Mouse (Mus musculus) limb, embryonic 13.5 days (tissue): ENCODE results near the gene Palmd. TPM values are rescaled to one million over a fixed set of nuclear protein-coding genes. Genes with fewer than 3 reads are reported as not detected.

Experiments used
- ATAC-seq: fragments of 200-750 bp; cut with Nextera tagmentation; 2 replicates; pipeline ENCODE4 v1.8.0; 2017; ENCODE audit warnings: low read depth, moderate number of reproducible peaks, moderate TSS enrichment; ENCODE audit not compliant: low FRiP score
- H3K27ac ChIP-seq: fragments of 300-500 bp; sonication (generic); 2 replicates; pipeline ENCODE4 v1.5.1; 2015; ENCODE audit warnings: inconsistent platforms, mild to moderate bottlenecking, moderate library complexity
- H3K27me3 ChIP-seq: fragments of 300-500 bp; sonication (generic); 2 replicates; pipeline ENCODE4 v1.6.1; 2015; ENCODE audit warnings: mild to moderate bottlenecking, inconsistent platforms
- H3K36me3 ChIP-seq: fragments of 300-500 bp; sonication (generic); 2 replicates; pipeline ENCODE4 v1.6.1; 2015; ENCODE audit warnings: inconsistent platforms, mild to moderate bottlenecking, moderate library complexity
- H3K4me1 ChIP-seq: fragments of 300-500 bp; sonication (generic); 2 replicates; pipeline ENCODE4 v1.6.1; 2015; ENCODE audit warnings: inconsistent platforms
- H3K4me2 ChIP-seq: fragments of 300-500 bp; sonication (generic); replicated peaks from 2 replicates; pipeline ENCODE4 v1.6.1; 2015; ENCODE audit warnings: inconsistent platforms, mild to moderate bottlenecking, moderate library complexity
- H3K4me3 ChIP-seq: fragments of 300-500 bp; sonication (generic); 2 replicates; pipeline ENCODE4 v1.5.1; 2015; ENCODE audit warnings: moderate library complexity, mild to moderate bottlenecking, inconsistent platforms
- H3K9ac ChIP-seq: fragments of 300-500 bp; sonication (generic); 2 replicates; pipeline ENCODE4 v1.6.1; 2015; ENCODE audit warnings: mild to moderate bottlenecking, inconsistent platforms
- H3K9me3 ChIP-seq: fragments of 300-500 bp; sonication (generic); 2 replicates; pipeline ENCODE4 v1.6.1; 2016; ENCODE audit warnings: inconsistent platforms
- WGBS: fragments of 180-500 bp; shearing (Covaris S2); methylation state at CpG from one replicate; pipeline ENCODE4 v1.1.7; 2015; 5-methylcytosine and 5-hydroxymethylcytosine counted together
- polyA plus RNA-seq: library from polyadenylated mRNA; unstranded; fragments of >200 nt; fragmentation: Nextera tagmentation; extraction: Ambion mirVana; gene quantifications from 2 replicates; pipeline ENCODE4 v1.2.1, GENCODE M21; 2015

Palmd gene
- polyA plus RNA-seq, 1 experiment from 2014 or later: 18.3 TPM

DNA sequence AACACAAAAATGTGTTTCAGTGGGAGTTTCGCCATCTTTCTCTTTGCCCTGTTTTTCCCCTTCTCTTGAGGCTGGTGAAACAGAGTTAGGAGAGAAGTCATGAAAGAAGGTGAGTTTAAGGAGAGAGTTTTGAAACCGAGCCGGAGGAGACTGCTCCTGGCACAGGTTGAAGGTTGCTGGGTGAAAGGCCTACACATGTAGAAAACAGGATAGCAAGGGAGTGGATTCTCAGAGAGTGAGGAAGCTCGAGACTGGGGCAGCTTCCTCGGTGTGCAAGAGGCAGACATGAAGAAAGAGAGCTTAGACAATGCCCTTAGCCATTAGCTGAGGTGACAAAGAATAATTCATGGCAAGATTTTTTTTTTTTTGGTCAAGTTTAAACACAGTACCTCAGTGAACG, 15.4 kb downstream of the Palmd start:
- Histone ChIP-seq H3K4me3 (no peak overlapping the region), H3K27me3 (no peaks in the 10 kb centered on the region), H3K9me3 (no peaks in the 10 kb centered on the region), H3K4me2 (no peak overlapping the region), H3K27ac (no peak overlapping the region), H3K4me1 (no peaks in the 10 kb centered on the region), H3K36me3 (no peaks in the 10 kb centered on the region), H3K9ac (no peak overlapping the region)
- WGBS: 86% methylated on average over 6 of the region's 6 CpGs
- no peak for ATAC-seq

DNA sequence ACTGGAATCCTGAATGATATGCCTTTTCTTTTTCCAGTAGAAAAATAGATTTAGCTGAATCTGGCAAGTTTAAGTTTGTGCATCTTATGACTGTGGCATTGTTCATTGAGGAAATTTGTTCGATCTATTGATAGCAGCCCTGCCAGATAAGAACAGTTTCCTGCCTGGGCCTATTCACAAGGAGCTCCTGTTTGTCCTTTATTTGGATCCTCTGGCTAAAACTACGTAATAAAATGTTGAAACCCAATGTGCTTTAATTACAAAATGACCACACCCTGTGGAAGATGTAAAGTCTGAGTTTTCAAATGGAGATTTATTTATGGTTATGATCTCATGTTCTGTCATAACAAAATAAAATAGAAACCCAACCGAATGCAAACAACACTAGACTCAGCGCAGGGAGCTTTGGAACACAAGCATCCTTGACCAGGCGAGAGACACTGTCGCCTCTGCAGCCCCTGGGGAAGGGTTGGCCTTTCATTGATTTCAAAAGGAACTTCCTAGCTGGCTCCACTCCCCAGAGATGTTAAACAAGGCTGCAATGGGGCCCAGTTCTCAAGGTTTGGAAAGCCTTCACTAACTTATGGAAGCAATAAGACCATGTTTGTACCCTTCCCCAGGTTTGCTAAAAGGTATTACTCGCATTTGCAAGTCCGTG, 16.4 kb downstream of the Palmd start:
- no peak overlapping the region for H3K4me3 ChIP-seq
- no peak overlapping the region for H3K4me2 ChIP-seq
- no peaks in the 10 kb centered on the region for H3K9me3 ChIP-seq
- no peaks in the 10 kb centered on the region for H3K27me3 ChIP-seq
- no peaks in the 10 kb centered on the region for H3K4me1 ChIP-seq
- H3K9ac ChIP-seq: no peak overlapping the region
- WGBS: 83% methylated on average over 8 of the region's 8 CpGs
- H3K36me3 ChIP-seq: no peaks in the 10 kb centered on the region
- no peak for ATAC-seq
- H3K27ac ChIP-seq: no peak overlapping the region

DNA sequence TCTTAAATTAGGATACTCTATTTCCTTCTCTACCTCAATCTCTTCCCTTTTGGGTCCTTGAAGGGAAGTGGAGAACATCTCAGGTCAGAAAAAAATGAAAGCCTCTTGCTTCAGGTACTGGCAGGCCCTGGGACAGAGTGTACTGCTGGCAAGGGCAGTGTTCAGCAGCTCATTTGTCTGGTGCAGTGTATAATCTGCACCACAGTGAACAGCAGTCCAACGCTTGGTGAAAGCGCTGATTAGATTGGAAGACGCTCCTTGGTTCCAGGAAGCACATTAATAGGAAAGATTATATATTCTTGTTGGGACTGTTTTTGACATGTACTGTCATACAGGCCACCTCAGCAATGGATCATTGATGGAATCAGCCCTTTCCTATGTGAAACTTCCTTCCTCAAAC, 17.3 kb downstream of the Palmd start:
- no peak overlapping the region for H3K4me2 ChIP-seq
- H3K9ac ChIP-seq: no peak overlapping the region
- H3K9me3 ChIP-seq: no peaks in the 10 kb centered on the region
- 95% methylated on average over 3 of the region's 3 CpGs for WGBS
- no peak for ATAC-seq
- H3K4me3 ChIP-seq: no peak overlapping the region
- no peak overlapping the region for H3K27ac ChIP-seq
- H3K27me3 ChIP-seq: no peaks in the 10 kb centered on the region
- H3K4me1 ChIP-seq: no peaks in the 10 kb centered on the region
- H3K36me3 ChIP-seq: no peaks in the 10 kb centered on the region

DNA sequence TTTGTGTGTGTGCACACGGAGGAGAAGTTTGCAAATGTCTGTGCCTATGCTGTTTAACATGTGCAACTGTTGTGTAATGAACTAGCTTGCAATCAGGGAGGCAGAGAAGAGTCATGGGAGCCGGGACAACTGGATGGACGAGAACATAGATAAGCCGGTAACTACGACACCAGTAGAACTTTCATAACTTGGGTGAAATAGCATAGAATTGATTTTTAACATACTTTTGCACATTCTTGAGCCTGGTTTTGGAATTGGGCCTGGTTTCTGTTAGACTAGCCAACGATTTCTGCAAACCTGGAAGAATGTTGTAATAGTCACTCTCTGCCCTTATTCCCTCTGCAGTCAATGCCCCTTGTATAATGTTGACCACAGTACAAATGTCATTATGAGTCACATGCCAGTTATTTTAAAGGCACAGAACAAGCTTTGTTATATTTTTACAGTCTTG, 18.1 kb downstream of the Palmd start:
- no peaks in the 10 kb centered on the region for H3K36me3 ChIP-seq
- H3K27me3 ChIP-seq: no peaks in the 10 kb centered on the region
- H3K27ac ChIP-seq: no peak overlapping the region
- H3K4me1 ChIP-seq: no peaks in the 10 kb centered on the region
- no peaks in the 10 kb centered on the region for H3K9me3 ChIP-seq
- ATAC-seq: no peak
- H3K4me3 ChIP-seq: no peak overlapping the region
- H3K4me2 ChIP-seq: no peak overlapping the region
- no peak overlapping the region for H3K9ac ChIP-seq
- 82% methylated on average over 6 of the region's 6 CpGs for WGBS

DNA sequence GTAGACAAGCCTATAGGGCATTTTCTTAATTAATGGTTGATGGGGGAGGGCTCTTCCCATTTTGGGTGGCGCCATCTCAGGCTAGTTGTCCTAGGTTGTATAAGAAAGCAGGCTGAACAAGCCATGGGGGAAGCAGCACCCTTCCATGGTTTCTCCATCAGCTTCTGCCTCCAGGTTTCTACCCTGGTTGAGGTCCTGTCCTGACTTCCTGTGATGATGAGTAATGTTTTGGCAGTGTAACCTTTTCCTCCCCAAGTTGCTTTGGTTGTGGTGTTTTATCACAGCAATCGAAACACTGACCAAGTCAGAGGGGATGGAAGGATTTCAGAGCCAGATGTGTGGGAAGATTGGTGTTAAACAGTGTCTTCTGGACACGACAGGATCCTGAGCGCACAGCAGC, 22.3 kb downstream of the Palmd start:
- ATAC-seq: no peak
- Histone ChIP-seq H3K27ac (no peak overlapping the region), H3K4me3 (no peak overlapping the region), H3K27me3 (no peaks in the 10 kb centered on the region), H3K4me2 (no peak overlapping the region), H3K36me3 (no peaks in the 10 kb centered on the region), H3K4me1 (0 out of 2 replicates have a peak, but pooled peaks cover 3% of the 10 kb centered on the region), H3K9me3 (no peaks in the 10 kb centered on the region), H3K9ac (no peak overlapping the region)
- 84% methylated on average over 4 of the region's 4 CpGs for WGBS

DNA sequence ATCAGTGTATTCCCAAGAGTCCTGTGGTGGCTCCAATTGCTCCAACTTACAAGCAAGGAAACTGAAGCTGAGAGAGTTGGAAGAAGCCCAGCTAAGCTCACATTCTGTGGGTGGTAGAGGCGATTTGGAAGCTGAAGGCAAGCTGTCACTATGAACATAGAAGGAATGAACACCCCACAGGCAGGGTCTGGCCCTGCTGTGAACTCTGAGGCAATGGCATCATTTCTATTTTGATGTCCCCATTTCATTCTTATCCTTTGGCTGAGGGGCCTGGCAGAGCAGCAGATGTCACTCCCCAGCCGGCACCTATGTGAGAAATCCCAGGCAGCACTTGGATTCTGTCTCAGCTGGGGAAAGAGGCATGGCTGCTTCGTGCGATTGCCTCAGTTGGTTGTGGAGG, 25.4 kb downstream of the Palmd start:
- Histone ChIP-seq H3K36me3 (no peaks in the 10 kb centered on the region), H3K9me3 (no peaks in the 10 kb centered on the region), H3K4me1 (0 out of 2 replicates have a peak, but pooled peaks cover 6% of the 10 kb centered on the region), H3K4me2 (no peak overlapping the region), H3K9ac (no peak overlapping the region), H3K27me3 (no peaks in the 10 kb centered on the region), H3K27ac (no peak overlapping the region), H3K4me3 (no peak overlapping the region)
- 63% methylated on average over 4 of the region's 4 CpGs for WGBS
- no peak for ATAC-seq

DNA sequence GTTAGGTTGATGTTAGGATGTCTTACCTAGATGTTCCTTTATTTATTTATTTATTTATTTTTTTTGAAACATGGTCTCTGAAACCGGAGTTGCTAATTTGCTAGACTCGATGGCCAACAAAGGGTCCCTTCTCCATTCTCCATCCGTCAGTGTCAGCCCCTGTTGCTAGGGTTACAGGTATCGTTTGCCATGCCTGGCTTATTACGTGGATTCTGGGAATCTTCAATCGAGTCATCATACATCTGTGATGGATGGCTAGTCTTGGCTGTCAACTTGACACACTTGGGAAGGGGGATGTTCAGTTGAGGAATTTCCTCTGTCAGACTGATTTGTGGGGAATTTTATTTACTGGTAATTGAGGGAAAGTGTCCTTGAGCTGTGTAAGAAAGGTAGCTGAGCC, 26.0 kb downstream of the Palmd start:
- WGBS: 74% methylated on average over 6 of the region's 6 CpGs
- Histone ChIP-seq H3K4me1 (0 out of 2 replicates have a peak, but pooled peaks cover 6% of the 10 kb centered on the region), H3K36me3 (no peaks in the 10 kb centered on the region), H3K9ac (no peak overlapping the region), H3K9me3 (no peaks in the 10 kb centered on the region), H3K4me2 (no peak overlapping the region), H3K27me3 (no peaks in the 10 kb centered on the region), H3K27ac (no peak overlapping the region), H3K4me3 (no peak overlapping the region)
- no peak for ATAC-seq

DNA sequence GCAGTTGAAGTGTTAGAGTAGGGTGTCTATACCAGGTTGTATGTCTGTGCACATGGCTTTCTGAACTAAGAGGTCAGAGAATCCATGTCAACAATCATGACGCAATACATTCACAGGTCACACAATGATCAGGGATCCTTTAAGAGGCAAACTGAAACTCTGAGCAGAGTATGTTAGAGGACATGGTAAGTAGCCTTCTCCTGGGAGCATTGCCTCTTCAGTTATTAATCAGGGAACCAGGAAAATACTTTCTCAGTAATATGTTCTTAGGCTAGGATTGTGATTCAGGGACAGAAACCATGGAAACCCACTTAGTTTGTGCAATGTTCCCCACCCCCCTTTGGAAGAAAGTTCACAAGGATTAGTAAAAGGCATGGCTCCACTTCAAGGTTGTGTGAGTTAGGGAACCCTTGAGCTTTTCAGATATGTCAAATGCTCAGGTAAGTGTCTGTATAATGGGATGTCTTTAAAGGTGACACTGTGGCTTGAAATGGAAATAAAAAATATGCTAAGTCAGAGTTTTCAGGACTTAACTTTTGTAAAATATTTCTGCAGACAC, 27.1 kb downstream of the Palmd start:
- Histone ChIP-seq H3K27ac (no peak overlapping the region), H3K4me1 (0 out of 2 replicates have a peak, but pooled peaks cover 6% of the 10 kb centered on the region), H3K36me3 (no peaks in the 10 kb centered on the region), H3K4me3 (no peak overlapping the region), H3K27me3 (no peaks in the 10 kb centered on the region), H3K9me3 (no peaks in the 10 kb centered on the region), H3K9ac (no peak overlapping the region), H3K4me2 (no peak overlapping the region)
- 93% methylated on average over 1 of the region's 1 CpGs for WGBS
- no peak for ATAC-seq

DNA sequence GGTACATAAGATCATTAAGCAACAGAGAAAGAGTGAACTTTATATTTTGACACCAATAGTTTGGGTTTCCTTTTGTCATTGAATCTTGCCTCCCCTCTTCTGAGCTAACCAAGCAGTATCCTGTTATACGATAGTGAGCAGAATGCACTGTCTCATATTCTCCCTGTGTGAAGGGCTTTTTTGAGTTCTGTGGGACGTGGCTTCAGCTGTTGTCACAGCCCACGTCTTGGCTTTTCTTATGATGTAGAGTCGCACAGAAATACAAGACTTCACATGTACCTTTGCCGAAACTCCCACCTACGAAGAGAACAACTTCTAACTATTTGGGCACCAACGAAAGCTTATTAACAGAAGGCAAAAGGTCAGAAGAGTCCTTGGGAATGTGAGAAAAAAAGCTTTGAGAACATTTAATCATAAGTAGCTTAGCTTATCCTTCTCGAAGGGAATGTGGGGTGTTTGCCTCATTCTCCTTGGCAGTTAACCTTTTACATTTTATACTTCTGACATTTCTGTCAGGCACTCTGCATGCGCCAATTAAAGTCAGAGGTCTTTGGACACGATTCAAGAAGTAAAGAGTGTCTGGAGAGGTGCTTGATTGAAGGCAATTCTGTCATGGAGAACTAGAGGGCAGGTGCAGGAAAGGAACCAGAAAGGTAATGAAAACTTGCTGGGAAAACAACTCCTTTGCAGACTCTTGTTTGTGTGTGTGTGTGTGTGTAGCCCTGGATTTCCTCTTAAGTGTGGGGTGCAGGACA, 27.8 kb downstream of the Palmd start:
- H3K4me2 ChIP-seq: no peak overlapping the region
- H3K27ac ChIP-seq: no peak overlapping the region
- 0 out of 2 replicates have a peak, but pooled peaks cover 6% of the 10 kb centered on the region for H3K4me1 ChIP-seq
- peak; percentile 30; the same call in 1 of the 2 replicates for ATAC-seq
- no peak overlapping the region for H3K9ac ChIP-seq
- H3K36me3 ChIP-seq: no peaks in the 10 kb centered on the region
- H3K9me3 ChIP-seq: no peaks in the 10 kb centered on the region
- H3K27me3 ChIP-seq: no peaks in the 10 kb centered on the region
- no peak overlapping the region for H3K4me3 ChIP-seq
- 67% methylated on average over 10 of the region's 10 CpGs for WGBS

DNA sequence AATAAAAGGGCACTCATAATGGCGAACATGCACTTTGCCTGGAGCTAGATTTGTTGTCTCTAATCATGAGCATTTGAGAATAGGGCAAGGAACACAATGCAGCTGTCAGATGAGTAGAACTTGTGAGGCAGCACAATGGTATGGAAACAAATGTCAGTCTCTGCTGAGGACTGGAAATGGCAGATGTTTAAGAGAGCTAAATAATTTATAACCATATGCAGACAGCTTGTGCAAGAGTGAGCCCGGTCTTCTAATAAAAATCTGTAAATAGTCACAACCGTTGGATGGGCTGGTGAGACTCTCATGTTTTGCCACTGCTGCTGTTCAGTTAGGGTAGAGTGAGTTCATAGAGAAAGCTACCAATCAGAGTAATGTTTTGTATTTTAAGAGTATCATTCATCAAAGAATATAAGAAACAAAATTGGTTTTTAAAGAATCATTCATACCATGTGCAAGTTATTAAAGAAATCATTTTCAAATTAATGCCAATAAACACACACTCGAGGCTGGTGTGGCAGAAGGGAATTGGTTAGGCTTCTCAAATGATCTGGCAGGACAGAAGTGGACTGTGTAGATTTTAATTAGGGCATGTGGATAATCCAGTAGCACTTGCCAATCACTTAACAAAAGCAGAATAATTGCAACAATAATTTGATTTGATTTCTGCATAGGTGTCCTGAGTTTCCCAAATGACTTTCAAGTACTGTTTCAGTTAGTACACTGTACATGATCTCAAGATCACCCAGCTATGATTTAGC, 31.7 kb downstream of the Palmd start:
- ATAC-seq: peak; percentile 48; the same call in 1 of the 2 replicates
- no peak overlapping the region for H3K4me3 ChIP-seq
- no peaks in the 10 kb centered on the region for H3K27me3 ChIP-seq
- no peak overlapping the region for H3K4me2 ChIP-seq
- no peaks in the 10 kb centered on the region for H3K9me3 ChIP-seq
- H3K27ac ChIP-seq: no peak overlapping the region
- H3K4me1 ChIP-seq: 0 out of 2 replicates have a peak, but pooled peaks cover 6% of the 10 kb centered on the region
- no peak overlapping the region for H3K9ac ChIP-seq
- H3K36me3 ChIP-seq: no peaks in the 10 kb centered on the region
- WGBS: 53% methylated on average over 4 of the region's 4 CpGs

DNA sequence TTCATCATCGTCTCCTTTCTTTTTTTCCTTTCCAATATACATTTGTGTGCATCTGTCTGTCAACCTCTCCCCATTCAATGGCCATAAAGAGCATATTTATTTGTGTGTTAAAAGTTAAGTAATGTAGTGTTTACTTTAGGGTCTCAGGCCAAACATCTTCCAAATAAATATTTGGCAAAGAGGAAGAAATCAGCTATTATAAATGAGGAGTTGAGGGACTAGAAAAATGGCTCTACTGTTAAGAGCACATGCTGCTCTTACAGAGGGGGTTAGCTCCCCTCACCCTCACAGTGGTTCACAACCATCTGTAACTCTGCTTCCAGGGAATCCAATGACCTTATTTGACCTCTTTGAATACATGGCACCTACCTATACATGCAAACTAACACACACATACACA, 35.6 kb downstream of the Palmd start:
- Histone ChIP-seq H3K27me3 (no peaks in the 10 kb centered on the region), H3K27ac (no peak overlapping the region), H3K9ac (no peak overlapping the region), H3K4me3 (no peak overlapping the region), H3K36me3 (no peaks in the 10 kb centered on the region), H3K4me1 (no peaks in the 10 kb centered on the region), H3K9me3 (no peaks in the 10 kb centered on the region), H3K4me2 (no peak overlapping the region)
- WGBS: 88% methylated on average over 1 of the region's 1 CpGs
- no peak for ATAC-seq

DNA sequence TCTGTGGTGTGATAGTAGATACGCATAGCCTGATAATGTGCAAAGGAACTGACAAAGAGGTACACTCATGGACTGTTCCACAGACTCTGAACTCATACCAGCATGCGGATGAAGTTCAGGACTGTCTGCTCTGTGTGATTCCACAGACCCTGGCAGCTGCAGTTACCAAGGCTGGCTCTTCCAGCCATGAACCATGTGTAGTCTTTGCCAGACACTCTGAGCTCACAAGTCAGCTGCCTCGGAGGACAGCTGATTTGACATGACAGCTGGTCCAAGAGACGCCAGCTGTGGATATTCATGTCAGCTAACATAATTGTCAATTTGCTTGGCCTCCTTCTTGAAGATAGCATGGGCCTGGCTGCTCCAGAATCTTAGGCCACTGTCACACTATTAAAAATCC, 39.8 kb downstream of the Palmd start:
- peak; percentile 81 for ATAC-seq
- Histone ChIP-seq H3K36me3 (no peaks in the 10 kb centered on the region), H3K9me3 (no peaks in the 10 kb centered on the region), H3K27me3 (no peaks in the 10 kb centered on the region), H3K9ac (no peak overlapping the region), H3K4me3 (no peak overlapping the region), H3K27ac (no peak overlapping the region), H3K4me1 (no peaks in the 10 kb centered on the region), H3K4me2 (no peak overlapping the region)
- WGBS: 84% methylated on average over 4 of the region's 4 CpGs
